Mouse (Mus musculus) heart, embryonic 11.5 days (tissue): ENCODE measurements at regions not wholly inside any gene's neighbourhood (a gene's known extent, or its start where the extent isn't known, plus 50 kb on each side); places are given as distances from the start of the nearest gene placed in this dataset.
A peak's percentile ranks its signal among the peaks of the same experiment; 100 is the strongest.

Experiments
- ATAC-seq: fragments of 200-750 bp; cut with Nextera tagmentation; replicated peaks from 2 replicates; pipeline ENCODE4 v1.8.0; 2017; ENCODE audit warnings: moderate library complexity; ENCODE audit not compliant: insufficient number of reproducible peaks, low FRiP score, low TSS enrichment
- H3K27ac ChIP-seq: fragments of 300-500 bp; sonication (generic); 2 replicates; pipeline ENCODE4 v1.5.1; 2014; ENCODE audit warnings: mild to moderate bottlenecking, low read depth, low read length
- H3K27me3 ChIP-seq: fragments of 300-500 bp; sonication (generic); 2 replicates; pipeline ENCODE4 v1.6.1; 2014; ENCODE audit warnings: mild to moderate bottlenecking, low read length, mixed read lengths; ENCODE audit not compliant: control insufficient read depth, insufficient read depth
- H3K36me3 ChIP-seq: fragments of 300-500 bp; sonication (generic); 2 replicates; pipeline ENCODE4 v1.6.1; 2014; ENCODE audit warnings: mild to moderate bottlenecking, low read length, moderate library complexity, mixed read lengths; ENCODE audit not compliant: control insufficient read depth, insufficient read depth
- H3K4me1 ChIP-seq: fragments of 300-500 bp; sonication (generic); 2 replicates; pipeline ENCODE4 v1.6.1; 2014; ENCODE audit warnings: low read length; ENCODE audit not compliant: control insufficient read depth, insufficient read depth
- H3K4me2 ChIP-seq: fragments of 300-500 bp; sonication (generic); 2 replicates; pipeline ENCODE4 v1.6.1; 2014; ENCODE audit warnings: mild to moderate bottlenecking, moderate library complexity
- H3K4me3 ChIP-seq: fragments of 300-500 bp; sonication (generic); 2 replicates; pipeline ENCODE4 v1.5.1; 2014; ENCODE audit warnings: low read depth, low read length
- H3K9ac ChIP-seq: fragments of 300-500 bp; sonication (generic); 2 replicates; pipeline ENCODE4 v1.6.1; 2014; ENCODE audit warnings: mild to moderate bottlenecking, low read depth, low read length, moderate library complexity
- H3K9me3 ChIP-seq: fragments of 300-500 bp; sonication (generic); replicated peaks from 2 replicates; pipeline ENCODE4 v1.6.1; 2016; ENCODE audit warnings: low read length; ENCODE audit not compliant: control insufficient read depth
- WGBS: fragments of 180-500 bp; shearing (Covaris S2); extraction: QIAGEN DNeasy Blood & Tissue Kit; methylation state at CpG from one replicate; pipeline ENCODE4 v1.1.7; 2014; ENCODE audit not compliant: insufficient replicate concordance; 5-methylcytosine and 5-hydroxymethylcytosine counted together

GRCm38 (mm10) chr4:127469877-127470276 lies 111.9 kb upstream of the Gjb5 start:
- Histone ChIP-seq H3K4me2 (no peak overlapping the region), H3K36me3 (no peaks in the 10 kb centered on the region), H3K27me3 (no peaks in the 10 kb centered on the region), H3K4me1 (no peaks in the 10 kb centered on the region), H3K9me3 (no peaks in the 10 kb centered on the region), H3K9ac (no peak overlapping the region), H3K27ac (no peak overlapping the region), H3K4me3 (no peak overlapping the region)
- WGBS, result 74% methylated on average over 7 of the region's 7 CpGs
- no peak for ATAC-seq

- Histone ChIP-seq H3K27me3 (no peaks in the 10 kb centered on the region), H3K36me3 (no peaks in the 10 kb centered on the region), H3K4me1 (no peaks in the 10 kb centered on the region), H3K9ac (no peak overlapping the region), H3K4me3 (no peak overlapping the region), H3K4me2 (no peak overlapping the region), H3K27ac (no peak overlapping the region), H3K9me3 (peaks cover 2% of the 10 kb centered on the region; the same call in 1 of the 2 replicates)
- WGBS, result 88% methylated on average over 11 of the region's 11 CpGs
- no peak for ATAC-seq
These were observed 96.6 kb upstream of the Gjb5 start for GRCm38 (mm10) chr4:127454511-127455119.

- Histone ChIP-seq H3K4me3 (no peak overlapping the region), H3K27ac (no peak overlapping the region), H3K9me3 (peaks cover 2% of the 10 kb centered on the region; the same call in 1 of the 2 replicates), H3K36me3 (no peaks in the 10 kb centered on the region), H3K4me2 (no peak overlapping the region), H3K4me1 (no peaks in the 10 kb centered on the region), H3K9ac (no peak overlapping the region), H3K27me3 (no peaks in the 10 kb centered on the region)
- ATAC-seq, result no peak
- 68% methylated on average over 8 of the region's 8 CpGs for WGBS
These were observed 94.1 kb upstream of the Gjb5 start for GRCm38 (mm10) chr4:127452081-127452480.

- Histone ChIP-seq H3K4me2 (no peak overlapping the region), H3K4me1 (no peaks in the 10 kb centered on the region), H3K9ac (no peak overlapping the region), H3K27me3 (no peaks in the 10 kb centered on the region), H3K36me3 (no peaks in the 10 kb centered on the region), H3K9me3 (no peaks in the 10 kb centered on the region), H3K27ac (no peak overlapping the region), H3K4me3 (no peak overlapping the region)
- no peak for ATAC-seq
- 66% methylated on average over 3 of the region's 3 CpGs for WGBS
These were observed 87.3 kb upstream of the Gjb5 start for GRCm38 (mm10) chr4:127445300-127445699.

GRCm38 (mm10) chr4:127444056-127444455 lies 86.1 kb upstream of the Gjb5 start:
- Histone ChIP-seq H3K27ac (no peak overlapping the region), H3K36me3 (no peaks in the 10 kb centered on the region), H3K9ac (no peak overlapping the region), H3K4me2 (no peak overlapping the region), H3K27me3 (no peaks in the 10 kb centered on the region), H3K4me3 (no peak overlapping the region), H3K4me1 (no peaks in the 10 kb centered on the region), H3K9me3 (no peaks in the 10 kb centered on the region)
- WGBS, result 90% methylated on average over 1 of the region's 1 CpGs
- no peak for ATAC-seq

- no peaks in the 10 kb centered on the region for H3K9me3 ChIP-seq
- H3K36me3 ChIP-seq, result no peaks in the 10 kb centered on the region
- H3K27ac ChIP-seq, result no peak overlapping the region
- no peaks in the 10 kb centered on the region for H3K4me1 ChIP-seq
- H3K27me3 ChIP-seq, result no peaks in the 10 kb centered on the region
- 75% methylated on average over 4 of the region's 4 CpGs for WGBS
- no peak overlapping the region for H3K9ac ChIP-seq
- H3K4me3 ChIP-seq, result no peak overlapping the region
- no peak overlapping the region for H3K4me2 ChIP-seq
- no peak for ATAC-seq
These were observed 84.0 kb upstream of the Gjb5 start for GRCm38 (mm10) chr4:127442001-127442400.

GRCm38 (mm10) chr4:127440602-127441001 lies 82.6 kb upstream of the Gjb5 start:
- H3K9me3 ChIP-seq, result no peaks in the 10 kb centered on the region
- no peak overlapping the region for H3K9ac ChIP-seq
- ATAC-seq, result no peak
- 81% methylated on average over 7 of the region's 7 CpGs for WGBS
- no peak overlapping the region for H3K27ac ChIP-seq
- no peaks in the 10 kb centered on the region for H3K4me1 ChIP-seq
- H3K36me3 ChIP-seq, result no peaks in the 10 kb centered on the region
- H3K4me3 ChIP-seq, result no peak overlapping the region
- no peaks in the 10 kb centered on the region for H3K27me3 ChIP-seq
- no peak overlapping the region for H3K4me2 ChIP-seq

GRCm38 (mm10) chr4:127435076-127435475 lies 77.1 kb upstream of the Gjb5 start:
- Histone ChIP-seq H3K4me1 (no peaks in the 10 kb centered on the region), H3K4me3 (0 out of 2 replicates have a peak overlapping the region, but pooled peaks have one; percentile 11), H3K4me2 (peak overlapping the region; percentile 31), H3K9ac (no peak overlapping the region), H3K36me3 (no peaks in the 10 kb centered on the region), H3K9me3 (no peaks in the 10 kb centered on the region), H3K27ac (no peak overlapping the region), H3K27me3 (no peaks in the 10 kb centered on the region)
- ATAC-seq, result no peak
- 18% methylated on average over 7 of the region's 8 CpGs for WGBS

- ATAC-seq, result no peak
- WGBS, result 0% methylated on average over 1 of the region's 1 CpGs
- Histone ChIP-seq H3K27ac (no peak overlapping the region), H3K36me3 (no peaks in the 10 kb centered on the region), H3K4me3 (no peak overlapping the region), H3K4me1 (no peaks in the 10 kb centered on the region), H3K27me3 (no peaks in the 10 kb centered on the region), H3K4me2 (no peak overlapping the region), H3K9me3 (no peaks in the 10 kb centered on the region; the same call in 1 of the 2 replicates), H3K9ac (no peak overlapping the region)
These were observed 72.3 kb upstream of the Gjb5 start for GRCm38 (mm10) chr4:127430237-127430636.
